Mouse (Mus musculus) cerebellum, adult 2 months (tissue): Measurements from ENCODE around the gene Zfp36. TPM values are rescaled to one million over a fixed set of nuclear protein-coding genes. Genes with fewer than 3 reads are reported as not detected.
A peak's percentile ranks its signal among the peaks of the same experiment; 100 is the strongest.

Source experiments
- DNase-seq, 2 experiments: peaks; one replicate each; pipeline ENCODE4 v3.0.0; 2021
- H3K27ac ChIP-seq: fragments of 200-500 bp; 2 replicates; pipeline ENCODE4 v1.5.1; 2012; ENCODE audit warnings: low read length, control low read depth, inconsistent platforms; ENCODE audit not compliant: insufficient read depth
- H3K27me3 ChIP-seq: fragments of 200-500 bp; 2 replicates; pipeline ENCODE4 v1.6.1; 2012; ENCODE audit warnings: inconsistent platforms, mild to moderate bottlenecking, low read length, moderate library complexity; ENCODE audit not compliant: control insufficient read depth, insufficient read depth
- H3K4me1 ChIP-seq: fragments of 200-500 bp; 2 replicates; pipeline ENCODE4 v1.6.1; 2011; ENCODE audit warnings: low read length; ENCODE audit not compliant: control insufficient read depth, insufficient read depth
- H3K4me3 ChIP-seq: fragments of 200-500 bp; replicated peaks from 2 replicates; pipeline ENCODE3; 2011; ENCODE audit warnings: mild to moderate bottlenecking, low read depth, low read length, control low read depth; ENCODE audit not compliant: insufficient read depth
- CTCF ChIP-seq: fragments of 200-500 bp; IDR thresholded peaks from 2 replicates; pipeline ENCODE4 v1.5.1; 2011; ENCODE audit warnings: low read depth, mild to moderate bottlenecking, control low read depth, low read length, moderate library complexity, borderline replicate concordance; ENCODE audit not compliant: insufficient read depth
- POLR2A ChIP-seq: fragments of 200-500 bp; IDR thresholded peaks from 2 replicates; pipeline ENCODE4 v1.6.1; 2011; ENCODE audit warnings: low read length, control low read depth, borderline replicate concordance; ENCODE audit not compliant: insufficient read depth
- WGBS: fragments of 180-500 bp; shearing (Covaris S2); methylation state at CpG from one replicate; pipeline ENCODE4 v1.1.7; 2018; 5-methylcytosine and 5-hydroxymethylcytosine counted together
- polyA plus RNA-seq: library from polyadenylated mRNA; depleted of rRNA; stranded (reverse); fragments of >200 nt; gene quantifications from 2 replicates; pipeline ENCODE4 v1.2.3, GENCODE M21; 2012

Zfp36 gene
- polyA plus RNA-seq, 1 experiment, result 3.7 TPM

GRCm38 (mm10) chr7:28358431-28358830 is 21.6 kb downstream of the Zfp36 start:
- Histone ChIP-seq H3K27me3 (no peaks in the 10 kb centered on the region), H3K27ac (no peak overlapping the region), H3K4me1 (no peaks in the 10 kb centered on the region), H3K4me3 (no peak overlapping the region)
- TF ChIP-seq POLR2A (no peak), CTCF (no peak)
- 71% methylated on average over 7 of the region's 7 CpGs for WGBS
- DNase-seq, result no peak

GRCm38 (mm10) chr7:28357984-28358383 is 22.1 kb downstream of the Zfp36 start:
- Histone ChIP-seq H3K27ac (no peak overlapping the region), H3K4me1 (no peaks in the 10 kb centered on the region)
- 11% methylated on average over 5 of the region's 5 CpGs for whole genome bisulfite sequencing

GRCm38 (mm10) chr7:28356981-28357380 is 23.1 kb downstream of the Zfp36 start:
- no peaks in the 10 kb centered on the region for H3K27me3 ChIP-seq
- WGBS, result 16% methylated on average over 5 of the region's 5 CpGs
- H3K27ac ChIP-seq, result no peak overlapping the region; the same call in 1 of the 2 replicates
- no peak for DNase-seq
- H3K4me1 ChIP-seq, result no peaks in the 10 kb centered on the region; the same call in 1 of the 2 replicates
- no peak overlapping the region for H3K4me3 ChIP-seq
- no peak for TF ChIP-seq POLR2A
- TF ChIP-seq CTCF, result no peak

More at GRCm38 (mm10) chr7:28357984-28358383, 22.1 kb downstream of the Zfp36 start:
- DNase-seq, result no peak
- TF ChIP-seq CTCF, result no peak
- no peak for TF ChIP-seq POLR2A
- H3K4me3 ChIP-seq, result no peak overlapping the region
- no peaks in the 10 kb centered on the region for H3K27me3 ChIP-seq

GRCm38 (mm10) chr7:28355221-28355620 is 24.8 kb downstream of the Zfp36 start:
- Histone ChIP-seq H3K4me1 (peaks cover 5% of the 10 kb centered on the region; the same call in 1 of the 2 replicates), H3K27me3 (no peaks in the 10 kb centered on the region), H3K4me3 (no peak overlapping the region), H3K27ac (no peak overlapping the region)
- WGBS, result 93% methylated on average over 3 of the region's 3 CpGs
- TF ChIP-seq CTCF (no peak), POLR2A (no peak)
- DNase-seq, result no peak

- DNase-seq, result no peak
- Histone ChIP-seq H3K4me1 (peaks cover 5% of the 10 kb centered on the region; the same call in 1 of the 2 replicates), H3K27me3 (no peaks in the 10 kb centered on the region), H3K27ac (no peak overlapping the region), H3K4me3 (no peak overlapping the region)
- TF ChIP-seq POLR2A (no peak), CTCF (no peak)
- WGBS, result 90% methylated on average over 3 of the region's 3 CpGs
Observed at GRCm38 (mm10) chr7:28354596-28354995, 25.5 kb downstream of the Zfp36 start.

GRCm38 (mm10) chr7:28354113-28354581 is 25.9 kb downstream of the Zfp36 start:
- H3K4me1 ChIP-seq, result peaks cover 5% of the 10 kb centered on the region; the same call in 1 of the 2 replicates
- no peak overlapping the region for H3K27ac ChIP-seq
- WGBS, result 77% methylated on average over 3 of the region's 3 CpGs
- TF ChIP-seq CTCF, result no peak
- TF ChIP-seq POLR2A, result no peak
- DNase-seq, result no peak
- no peak overlapping the region for H3K4me3 ChIP-seq
- no peaks in the 10 kb centered on the region for H3K27me3 ChIP-seq

- Histone ChIP-seq H3K4me3 (no peak overlapping the region), H3K27ac (no peak overlapping the region), H3K4me1 (peaks cover 5% of the 10 kb centered on the region; the same call in 1 of the 2 replicates), H3K27me3 (no peaks in the 10 kb centered on the region)
- TF ChIP-seq POLR2A (no peak), CTCF (no peak)
- no peak for DNase-seq
- WGBS, result 81% methylated on average over 2 of the region's 2 CpGs
Observed at GRCm38 (mm10) chr7:28353267-28353666, 26.8 kb downstream of the Zfp36 start.

- Histone ChIP-seq H3K27me3 (no peaks in the 10 kb centered on the region), H3K4me3 (peak overlapping the region; percentile 37), H3K4me1 (peaks cover 5% of the 10 kb centered on the region; the same call in 1 of the 2 replicates), H3K27ac (no peak overlapping the region)
- WGBS, result 28% methylated on average over 4 of the region's 4 CpGs
- no peak for DNase-seq
- TF ChIP-seq CTCF (no peak), POLR2A (no peak)
Observed at GRCm38 (mm10) chr7:28351676-28352191, 28.3 kb downstream of the Zfp36 start.
